Mouse (Mus musculus): ENCODE measurements at regions not wholly inside any gene's neighbourhood (a gene's known extent, or its start where the extent isn't known, plus 50 kb on each side); places are given as distances from the start of the nearest gene placed in this dataset.

DNA sequence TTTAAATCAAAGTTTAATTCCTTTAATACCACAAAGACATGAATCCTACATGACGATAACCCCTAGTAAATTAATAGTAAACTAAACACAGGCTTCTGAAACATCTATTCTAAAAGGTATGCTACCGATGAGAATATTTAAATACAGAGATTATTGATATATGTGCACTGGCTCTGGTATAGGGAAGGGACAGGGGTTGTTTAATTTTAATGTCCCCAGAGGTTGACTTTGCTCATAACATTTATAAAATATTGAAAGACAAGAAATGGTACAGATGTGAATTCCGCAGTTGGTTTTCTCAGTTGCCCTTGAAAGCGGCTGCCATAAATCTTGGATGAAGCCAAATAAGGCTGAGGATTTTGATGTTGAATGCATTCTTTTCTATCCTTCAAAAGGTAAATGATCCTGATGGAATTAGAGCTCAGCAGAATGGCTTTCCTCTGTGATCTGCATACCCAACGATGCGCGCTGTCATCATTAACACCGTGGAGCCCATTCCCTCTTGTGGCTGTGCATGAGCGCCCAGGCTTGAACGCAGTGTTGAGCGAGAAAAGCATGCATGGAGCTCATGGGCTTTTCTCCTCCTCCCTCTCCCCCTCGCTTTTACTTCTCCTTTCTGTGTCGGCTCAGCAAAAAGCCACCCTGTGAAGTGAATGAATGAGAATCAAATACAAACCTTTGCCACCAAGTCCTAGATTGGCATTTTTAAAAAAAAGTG is 195.4 kb upstream of the Gm10306 start:
- DNase-seq (ENCODE audit: low spot score) (peak; percentile 34), ATAC-seq (peak; percentile 68; the same call in 1 of the 2 replicates)
- Histone ChIP-seq H3K27me3 (ENCODE audit: insufficient read depth, low read length) (no peaks in the 10 kb centered on the region), H3K4me3 (ENCODE audit: low read length) (no peak overlapping the region), H3K36me3 (ENCODE audit: insufficient read depth, low read length) (no peaks in the 10 kb centered on the region), H3K9me3 (ENCODE audit: low read length) (no peaks in the 10 kb centered on the region), H3K4me1 (ENCODE audit: insufficient read depth, low read length) (peaks cover 3% of the 10 kb centered on the region; the same call in 1 of the 2 replicates), H3K4me2 (ENCODE audit: low read depth, low read length) (peak overlapping the region; percentile 20), H3K9ac (replicated peaks; ENCODE audit: low read length) (no peak overlapping the region), H3K27ac (no peak overlapping the region)
- TF ChIP-seq CTCF (IDR thresholded peaks at IDR 0.05; ENCODE audit: low read depth), result no peak
- WGBS, result 39% methylated on average over 13 of the region's 13 CpGs

DNA sequence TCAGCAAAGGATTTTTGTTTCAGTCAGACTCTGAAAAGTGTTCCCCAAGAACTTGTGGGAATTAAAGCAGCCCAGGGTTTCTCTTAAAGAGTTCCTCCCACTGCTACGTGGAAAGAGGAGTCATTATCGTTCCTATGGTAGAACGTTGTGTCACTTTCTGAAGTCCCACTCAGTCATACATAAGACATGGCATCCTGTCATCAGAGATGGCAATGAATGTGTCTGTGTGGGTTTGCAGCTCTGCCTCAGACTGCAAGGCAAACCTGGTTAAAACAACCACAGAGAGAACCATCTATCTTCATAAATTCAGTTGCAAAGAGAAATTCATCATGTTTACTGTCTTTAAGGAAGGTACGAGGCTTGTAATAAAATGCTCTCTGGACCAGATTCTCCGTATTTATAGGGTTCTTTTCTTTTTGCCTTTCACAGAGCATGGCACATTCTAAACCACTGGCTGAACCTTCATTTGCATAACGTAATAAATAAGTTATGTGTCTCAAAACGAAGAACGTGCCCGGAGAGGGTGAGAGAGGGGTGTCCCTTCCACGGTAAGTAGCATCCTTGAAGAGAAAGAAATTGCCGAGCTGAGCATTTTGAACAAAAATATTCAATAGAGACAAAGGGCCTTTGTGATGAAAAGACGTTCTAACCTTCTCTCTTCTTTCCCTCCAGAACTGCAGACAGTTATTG is 194.7 kb upstream of the Gm10306 start:
- Histone ChIP-seq H3K4me2 (ENCODE audit: low read depth, low read length) (peak overlapping the region; percentile 20), H3K27me3 (ENCODE audit: insufficient read depth, low read length) (no peaks in the 10 kb centered on the region), H3K4me3 (ENCODE audit: low read length) (no peak overlapping the region), H3K9me3 (ENCODE audit: low read length) (no peaks in the 10 kb centered on the region), H3K4me1 (ENCODE audit: insufficient read depth, low read length) (peaks cover 3% of the 10 kb centered on the region; the same call in 1 of the 2 replicates), H3K27ac (no peak overlapping the region), H3K9ac (replicated peaks; ENCODE audit: low read length) (no peak overlapping the region), H3K36me3 (ENCODE audit: insufficient read depth, low read length) (no peaks in the 10 kb centered on the region)
- no peak for TF ChIP-seq CTCF (IDR thresholded peaks at IDR 0.05; ENCODE audit: low read depth)
- DNase-seq (ENCODE audit: low spot score), result no peak
- WGBS, result 27% methylated on average over 12 of the region's 12 CpGs
- ATAC-seq, result no peak

DNA sequence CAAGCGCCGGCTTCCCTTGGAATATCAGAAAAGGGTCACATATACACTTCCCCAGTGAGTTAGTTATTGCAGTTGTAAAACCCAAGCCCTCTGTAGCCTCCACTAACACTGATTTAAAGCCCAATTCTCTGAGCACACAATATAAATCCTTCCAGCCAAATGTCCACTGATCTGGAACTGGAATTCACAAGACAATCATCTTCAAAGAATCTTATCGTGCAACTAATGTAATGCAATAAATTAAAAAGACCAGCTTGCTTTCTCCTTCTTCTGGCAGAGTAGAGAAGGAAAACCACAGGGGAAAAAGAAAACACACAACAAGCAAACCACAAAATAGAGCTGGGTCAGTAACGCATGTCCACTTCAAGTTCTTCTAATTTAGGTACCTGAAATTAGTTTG is 191.0 kb upstream of the Gm10306 start:
- DNase-seq (ENCODE audit: low spot score), result no peak
- Histone ChIP-seq H3K27ac (no peak overlapping the region), H3K4me2 (ENCODE audit: low read depth, low read length) (no peak overlapping the region), H3K9ac (replicated peaks; ENCODE audit: low read length) (no peak overlapping the region), H3K4me1 (ENCODE audit: insufficient read depth, low read length) (peaks cover 3% of the 10 kb centered on the region; the same call in 1 of the 2 replicates), H3K4me3 (ENCODE audit: low read length) (no peak overlapping the region), H3K27me3 (ENCODE audit: insufficient read depth, low read length) (no peaks in the 10 kb centered on the region), H3K9me3 (ENCODE audit: low read length) (no peaks in the 10 kb centered on the region), H3K36me3 (ENCODE audit: insufficient read depth, low read length) (no peaks in the 10 kb centered on the region)
- no peak for TF ChIP-seq CTCF (IDR thresholded peaks at IDR 0.05; ENCODE audit: low read depth)
- WGBS, result 73% methylated on average over 4 of the region's 4 CpGs
- ATAC-seq, result no peak

DNA sequence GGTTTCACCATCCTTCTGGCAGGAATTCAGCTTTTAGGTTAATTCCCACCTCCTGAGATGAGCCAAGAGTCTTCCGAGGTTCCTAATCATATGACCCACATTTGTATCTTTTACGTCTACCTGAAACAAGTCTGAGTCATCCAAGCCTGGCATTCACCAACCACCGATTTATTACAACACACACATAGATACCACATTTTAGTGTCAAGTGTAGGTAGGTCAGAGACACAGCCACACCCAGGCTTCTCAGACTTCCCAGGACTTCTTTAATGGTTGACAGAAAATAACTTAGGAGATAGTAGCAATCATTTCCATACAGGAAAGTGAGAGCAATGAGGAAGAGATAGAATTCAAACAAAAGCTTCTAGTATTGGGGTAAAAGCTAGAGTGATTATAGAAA is 189.2 kb upstream of the Gm10306 start:
- H3K27me3 ChIP-seq (ENCODE audit: insufficient read depth, low read length), result no peaks in the 10 kb centered on the region
- WGBS, result 84% methylated on average over 3 of the region's 3 CpGs
- H3K4me1 ChIP-seq (ENCODE audit: insufficient read depth, low read length), result no peaks in the 10 kb centered on the region
- H3K4me2 ChIP-seq (ENCODE audit: low read depth, low read length), result no peak overlapping the region
- no peaks in the 10 kb centered on the region for H3K36me3 ChIP-seq (ENCODE audit: insufficient read depth, low read length)
- ATAC-seq, result no peak
- H3K27ac ChIP-seq, result no peak overlapping the region
- DNase-seq (ENCODE audit: low spot score), result no peak
- H3K4me3 ChIP-seq (ENCODE audit: low read length), result no peak overlapping the region
- H3K9ac ChIP-seq (replicated peaks; ENCODE audit: low read length), result no peak overlapping the region
- H3K9me3 ChIP-seq (ENCODE audit: low read length), result no peaks in the 10 kb centered on the region
- no peak for TF ChIP-seq CTCF (IDR thresholded peaks at IDR 0.05; ENCODE audit: low read depth)

DNA sequence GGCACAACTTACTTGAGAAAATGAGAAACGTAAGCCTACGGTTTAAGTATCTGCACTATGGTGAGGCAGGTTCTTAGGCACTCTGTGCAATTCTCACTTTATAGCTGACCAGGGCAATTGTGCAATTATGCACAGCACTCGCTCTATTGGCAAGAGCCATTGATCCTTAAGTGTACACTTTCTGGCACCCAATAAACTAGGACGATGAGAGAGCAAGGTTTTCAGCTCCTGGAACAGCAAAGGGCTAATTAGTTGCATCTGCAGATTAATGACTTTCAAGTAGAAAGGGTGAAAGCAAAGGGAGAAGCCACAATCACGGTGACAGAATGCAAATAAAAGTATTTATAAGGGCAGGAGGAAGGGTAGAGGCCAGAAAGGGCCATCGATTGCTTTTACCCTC is 185.4 kb upstream of the Gm10306 start:
- WGBS, result 60% methylated on average over 6 of the region's 6 CpGs
- no peaks in the 10 kb centered on the region for H3K36me3 ChIP-seq (ENCODE audit: insufficient read depth, low read length)
- ATAC-seq (no peak), DNase-seq (ENCODE audit: low spot score) (no peak)
- H3K27me3 ChIP-seq (ENCODE audit: insufficient read depth, low read length), result no peaks in the 10 kb centered on the region
- TF ChIP-seq CTCF (IDR thresholded peaks at IDR 0.05; ENCODE audit: low read depth), result no peak
- no peaks in the 10 kb centered on the region for H3K4me1 ChIP-seq (ENCODE audit: insufficient read depth, low read length)
- no peak overlapping the region for H3K4me3 ChIP-seq (ENCODE audit: low read length)
- H3K9me3 ChIP-seq (ENCODE audit: low read length), result no peaks in the 10 kb centered on the region
- no peak overlapping the region for H3K4me2 ChIP-seq (ENCODE audit: low read depth, low read length)
- H3K9ac ChIP-seq (replicated peaks; ENCODE audit: low read length), result no peak overlapping the region
- no peak overlapping the region for H3K27ac ChIP-seq

DNA sequence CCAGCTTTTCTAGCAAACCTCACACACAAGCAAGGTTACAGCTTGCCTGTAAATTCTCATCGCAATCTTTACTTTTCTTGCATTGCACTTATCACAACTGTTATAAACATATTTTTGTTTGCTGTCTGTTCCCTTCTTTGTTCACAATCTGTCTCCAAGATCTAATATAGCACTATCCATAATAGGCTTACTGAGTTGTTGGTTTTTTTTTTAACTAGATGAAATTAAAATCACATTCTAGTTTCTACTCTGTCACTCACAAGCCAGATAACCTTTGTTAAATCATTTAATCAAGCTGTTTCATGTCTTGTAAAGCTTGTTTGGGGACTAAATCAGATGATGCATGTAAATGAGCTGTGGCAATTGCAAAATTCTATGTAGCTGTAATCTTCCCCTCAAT is 180.1 kb upstream of the Gm10306 start:
- no peak overlapping the region for H3K27ac ChIP-seq
- no peak for DNase-seq (ENCODE audit: low spot score)
- no peak overlapping the region for H3K4me3 ChIP-seq (ENCODE audit: low read length)
- H3K4me1 ChIP-seq (ENCODE audit: insufficient read depth, low read length), result no peaks in the 10 kb centered on the region
- WGBS, result 87% methylated on average over 1 of the region's 1 CpGs
- no peaks in the 10 kb centered on the region for H3K36me3 ChIP-seq (ENCODE audit: insufficient read depth, low read length)
- H3K4me2 ChIP-seq (ENCODE audit: low read depth, low read length), result no peak overlapping the region
- H3K27me3 ChIP-seq (ENCODE audit: insufficient read depth, low read length), result no peaks in the 10 kb centered on the region
- H3K9me3 ChIP-seq (ENCODE audit: low read length), result no peaks in the 10 kb centered on the region
- H3K9ac ChIP-seq (replicated peaks; ENCODE audit: low read length), result no peak overlapping the region
- no peak for ATAC-seq
- no peak for TF ChIP-seq CTCF (IDR thresholded peaks at IDR 0.05; ENCODE audit: low read depth)

DNA sequence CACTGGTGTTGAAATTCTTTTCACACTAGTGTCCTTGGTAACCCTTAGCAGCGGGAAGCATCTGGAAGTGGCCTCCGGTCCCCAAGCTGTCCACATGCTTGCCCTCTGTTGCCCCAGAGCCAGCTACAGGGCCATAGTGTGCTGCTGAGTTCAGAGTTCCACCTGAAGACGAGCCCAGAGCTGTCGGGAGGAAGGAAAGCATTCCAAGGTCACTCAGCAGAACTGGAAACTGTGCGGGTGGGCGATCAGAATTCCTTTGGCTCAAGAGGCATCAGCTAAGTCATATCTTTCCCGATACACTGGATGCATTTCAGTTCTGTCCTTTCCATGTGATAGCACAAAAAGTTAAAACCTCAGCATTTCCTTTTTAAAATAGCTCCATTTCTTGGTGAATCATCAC is 170.6 kb upstream of the Gm10306 start:
- WGBS, result 48% methylated on average over 7 of the region's 7 CpGs
- ATAC-seq (no peak), DNase-seq (ENCODE audit: low spot score) (no peak)
- H3K4me2 ChIP-seq (ENCODE audit: low read depth, low read length), result no peak overlapping the region
- no peak overlapping the region for H3K9ac ChIP-seq (replicated peaks; ENCODE audit: low read length)
- H3K9me3 ChIP-seq (ENCODE audit: low read length), result no peaks in the 10 kb centered on the region
- H3K4me3 ChIP-seq (ENCODE audit: low read length), result no peak overlapping the region
- no peaks in the 10 kb centered on the region for H3K4me1 ChIP-seq (ENCODE audit: insufficient read depth, low read length)
- TF ChIP-seq CTCF (IDR thresholded peaks at IDR 0.05; ENCODE audit: low read depth), result no peak
- H3K27me3 ChIP-seq (ENCODE audit: insufficient read depth, low read length), result no peaks in the 10 kb centered on the region
- H3K27ac ChIP-seq, result no peak overlapping the region
- no peaks in the 10 kb centered on the region for H3K36me3 ChIP-seq (ENCODE audit: insufficient read depth, low read length)
